Mouse (Mus musculus) layer of hippocampus, adult 9-11 months (tissue): ENCODE measurements around the gene Jsrp1.

Source experiments
- DNase-seq: peaks from one replicate; pipeline ENCODE4 v3.0.0; 2022

The Jsrp1 gene

DNA sequence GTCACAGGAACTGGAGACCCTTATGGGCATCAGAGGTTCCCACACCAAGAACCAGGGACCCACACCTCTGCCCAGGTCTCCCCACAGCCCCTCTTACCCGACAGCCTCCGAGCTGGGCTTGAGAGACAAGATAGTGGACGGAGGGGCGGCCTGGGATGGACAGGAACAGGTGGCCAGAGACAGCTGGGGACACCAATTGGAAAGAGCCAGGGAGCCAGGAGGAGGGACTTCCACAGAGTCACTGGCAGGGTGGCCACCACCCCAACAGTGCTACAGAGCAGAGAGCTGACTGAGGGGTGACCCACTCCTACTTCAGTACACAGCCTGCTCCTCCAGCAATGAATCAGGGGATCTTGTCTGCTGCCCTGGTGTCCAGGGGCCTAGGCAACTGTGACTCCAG lies at the start of gene Jsrp1:
Jsrp1 (minus strand) TSS at position 133 of the 400 bp plus-strand sequence.
- no peak for DNase-seq

DNA sequence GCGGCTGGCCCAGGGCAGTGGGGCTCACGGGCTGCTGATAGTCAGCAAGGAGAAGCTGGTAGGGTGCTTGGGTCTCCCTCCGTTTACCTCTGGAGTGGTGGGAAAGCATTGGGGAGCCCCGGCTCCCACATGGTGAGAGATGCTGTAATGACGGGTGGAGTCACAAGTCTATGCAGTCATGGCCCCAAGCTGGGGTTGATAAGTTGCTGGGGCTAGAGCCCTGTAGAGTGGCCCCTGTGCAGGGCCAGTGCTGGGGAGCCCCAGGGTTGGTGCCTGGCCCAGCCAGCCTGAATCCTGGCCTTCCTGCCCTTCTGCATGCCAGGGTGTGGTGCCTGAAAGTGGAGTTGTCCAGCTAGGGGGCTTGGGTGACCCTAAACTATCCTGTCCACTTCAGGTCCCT lies 49.0 kb upstream of the Jsrp1 start:
- DNase-seq: no peak

DNA sequence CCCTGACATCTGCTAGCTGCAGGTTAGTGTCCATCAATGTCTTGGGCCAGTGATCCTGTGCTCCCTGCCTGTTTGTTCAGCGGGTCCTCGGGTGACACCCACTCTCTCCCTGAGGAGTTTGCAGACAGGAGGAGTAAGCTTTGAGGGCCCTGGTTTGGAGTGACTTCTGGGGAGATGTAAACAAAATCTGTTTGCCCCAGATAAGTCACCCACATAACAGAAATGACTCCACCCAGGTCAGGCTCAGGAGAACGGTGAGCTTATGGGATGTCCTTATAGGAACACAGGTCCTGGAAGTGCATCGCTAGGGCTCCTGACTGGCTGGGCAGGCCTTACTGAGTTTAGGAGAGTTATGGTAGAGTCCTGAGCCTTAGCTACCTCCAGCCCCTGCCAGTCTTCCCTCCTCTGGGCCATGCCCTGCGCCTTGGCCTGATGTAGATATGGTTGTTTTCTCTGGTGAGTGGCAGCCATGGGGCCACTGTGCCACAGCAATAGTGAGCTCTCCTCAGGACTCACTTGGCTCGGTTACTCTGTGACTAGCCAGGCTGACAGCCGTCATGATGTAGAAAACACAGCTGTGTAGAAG lies 45.1 kb upstream of the Jsrp1 start:
- no peak for DNase-seq

DNA sequence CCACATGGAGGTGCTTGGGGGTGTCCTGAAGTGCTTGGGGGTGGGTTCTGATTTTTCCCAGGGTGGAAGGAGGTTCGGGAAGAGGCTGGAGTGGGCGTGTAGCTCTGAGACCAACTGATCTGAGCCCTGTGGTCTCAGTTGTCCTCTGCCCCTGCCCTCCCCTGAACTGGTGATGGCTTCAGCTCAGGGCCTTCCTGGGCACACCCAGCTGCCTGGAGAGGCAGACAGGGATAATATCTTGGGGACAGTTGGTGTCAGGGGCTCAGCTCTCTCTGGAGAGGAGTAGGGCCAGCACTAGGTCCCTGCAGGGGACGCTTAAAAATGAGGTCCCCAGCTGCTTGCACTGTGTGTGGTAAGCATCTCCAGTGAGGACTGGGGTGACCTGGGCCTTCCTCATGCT lies 44.5 kb upstream of the Jsrp1 start:
- DNase-seq: no peak

DNA sequence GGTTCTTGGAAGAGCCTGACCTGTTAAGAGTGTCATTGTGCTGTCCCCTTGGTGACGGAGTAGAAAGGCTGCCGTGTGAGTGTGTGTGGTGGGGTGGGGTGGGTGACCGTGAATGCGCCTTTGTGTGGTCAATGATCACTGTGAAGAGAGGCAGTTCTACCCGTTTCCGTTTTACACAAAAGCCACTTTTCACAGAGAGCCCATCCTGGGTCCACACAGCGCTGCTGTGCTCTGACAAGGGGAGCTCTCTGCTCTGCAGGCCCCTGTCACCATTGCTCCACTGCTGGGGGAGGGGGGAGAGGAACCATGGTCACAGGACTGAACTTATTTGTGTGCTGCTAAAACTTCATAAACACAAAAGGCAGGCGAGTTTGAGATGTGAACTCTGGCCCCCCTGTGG lies 44.1 kb upstream of the Jsrp1 start:
- peak; percentile 80 for DNase-seq

DNA sequence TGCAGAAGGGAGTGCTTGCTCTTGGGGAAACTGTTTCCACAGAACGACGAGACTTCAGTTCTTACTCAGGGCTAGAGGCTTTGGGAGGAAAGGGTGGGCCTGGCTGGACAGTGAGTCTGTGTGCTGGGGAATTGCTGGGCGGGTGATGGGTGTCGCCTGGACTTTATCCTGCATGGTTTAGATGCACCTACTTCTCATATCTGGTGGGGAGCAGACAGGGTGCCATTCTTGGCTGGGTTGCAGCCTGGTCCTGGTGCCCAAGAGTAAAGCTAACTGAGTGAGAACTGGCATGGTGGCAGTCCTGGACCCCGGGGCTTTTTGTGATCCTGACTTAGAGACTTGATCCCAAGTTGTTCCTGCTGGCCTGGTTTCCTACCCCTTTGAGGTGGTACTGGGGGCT lies 43.6 kb upstream of the Jsrp1 start:
- DNase-seq: no peak

DNA sequence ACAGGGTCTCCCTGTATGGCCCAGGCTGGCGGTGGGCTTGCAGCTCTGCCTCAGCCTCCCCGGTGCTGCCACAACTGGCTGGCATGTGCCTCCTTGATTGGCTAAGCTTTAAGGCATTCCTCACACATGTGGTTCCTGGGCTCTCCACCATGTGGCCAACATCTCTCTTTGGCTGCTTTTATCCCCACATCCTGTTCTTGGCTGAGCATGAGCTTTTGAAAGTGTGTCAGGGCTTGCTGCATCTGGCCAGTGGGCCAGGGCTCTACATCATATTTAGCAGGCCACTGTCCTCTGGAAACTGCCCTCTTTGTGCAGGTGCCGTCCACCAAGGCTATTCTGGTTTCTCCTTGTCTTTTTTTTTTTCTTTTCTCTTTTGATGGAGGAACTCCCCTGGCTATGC lies 43.0 kb upstream of the Jsrp1 start:
- no peak for DNase-seq

DNA sequence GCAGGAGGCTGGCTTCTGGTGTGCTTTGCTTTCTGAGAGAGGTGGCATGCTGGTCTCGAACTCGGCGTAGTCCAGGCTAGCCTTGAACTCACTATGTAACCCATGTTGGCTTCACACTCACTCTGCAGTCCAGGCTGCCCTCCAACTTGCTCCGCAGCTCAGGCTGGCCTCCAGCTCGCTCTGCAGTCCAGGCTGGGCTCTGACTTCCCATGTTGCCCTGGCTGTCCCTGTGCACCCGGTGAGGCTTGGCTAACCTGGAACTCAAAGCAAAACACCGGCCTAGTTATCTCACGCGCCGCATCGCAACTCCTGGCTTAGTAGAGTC lies 42.4 kb upstream of the Jsrp1 start:
- DNase-seq: no peak

DNA sequence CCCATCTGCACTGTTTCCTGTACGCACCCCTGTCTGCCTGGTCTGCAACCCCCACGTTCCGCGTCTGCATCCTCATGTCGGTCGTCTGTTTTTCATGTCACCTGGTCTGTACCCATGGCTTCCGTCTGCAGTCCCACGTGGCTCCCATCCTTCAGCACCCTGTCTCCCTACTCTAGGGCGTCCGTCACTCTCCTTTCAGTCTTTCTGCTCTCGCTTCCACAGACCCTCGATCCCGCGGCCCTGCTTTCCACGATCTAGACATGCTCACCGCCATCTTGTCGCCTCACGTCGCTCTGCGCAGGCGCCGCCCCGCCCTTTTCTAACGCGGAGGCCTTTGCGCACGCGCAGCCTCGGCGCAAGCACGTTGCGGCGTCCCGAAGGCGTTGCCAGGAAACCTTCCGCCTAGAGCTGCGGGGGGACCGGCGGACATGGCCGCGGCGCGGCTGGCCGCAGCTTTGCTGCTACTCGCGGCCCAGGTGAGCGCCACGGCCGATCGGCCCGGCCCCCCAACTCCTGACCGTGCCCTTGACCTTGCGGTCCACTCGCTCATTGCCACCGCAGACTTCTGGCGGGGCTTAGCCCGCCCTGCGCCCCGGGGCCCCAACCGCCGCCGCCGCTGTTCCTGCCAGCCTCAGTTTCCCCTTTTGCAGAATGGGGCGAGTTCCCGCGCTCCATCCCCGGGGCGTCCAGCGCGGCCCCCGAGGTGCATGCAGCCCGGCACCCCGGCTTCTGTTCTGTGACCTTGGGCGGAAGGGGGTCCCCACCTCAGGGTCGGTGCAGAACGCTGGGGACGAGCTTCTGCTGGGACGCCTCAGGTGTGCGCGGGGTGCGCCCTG lies 41.8 kb upstream of the Jsrp1 start, which contains the start of the genes Lsm7 and Sppl2b:
Lsm7 (minus strand) TSS at position 297 of the 836 bp plus-strand sequence.
Sppl2b (plus strand) TSS at position 363 of the 836 bp plus-strand sequence.
- peak; percentile 94 for DNase-seq

DNA sequence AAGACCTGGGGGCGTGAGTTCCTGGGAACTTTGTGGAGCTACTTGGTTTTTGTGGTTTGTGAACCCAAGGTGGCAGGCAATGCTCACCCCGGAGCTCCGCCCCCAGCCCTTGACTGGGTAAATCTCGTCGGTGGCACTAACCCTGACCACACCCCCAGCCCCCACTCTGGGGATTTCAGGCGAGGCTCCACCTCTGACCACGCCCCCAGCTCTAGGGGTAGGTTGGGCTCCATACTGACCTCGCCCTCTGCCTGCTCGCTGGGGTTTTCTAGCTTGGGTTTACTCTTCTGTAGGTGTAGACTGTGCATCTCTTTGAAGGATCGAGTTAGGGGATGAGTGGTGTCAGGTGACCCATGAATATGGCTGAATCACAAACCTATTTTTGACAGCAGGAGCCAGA lies 35.3 kb upstream of the Jsrp1 start:
- DNase-seq: no peak

DNA sequence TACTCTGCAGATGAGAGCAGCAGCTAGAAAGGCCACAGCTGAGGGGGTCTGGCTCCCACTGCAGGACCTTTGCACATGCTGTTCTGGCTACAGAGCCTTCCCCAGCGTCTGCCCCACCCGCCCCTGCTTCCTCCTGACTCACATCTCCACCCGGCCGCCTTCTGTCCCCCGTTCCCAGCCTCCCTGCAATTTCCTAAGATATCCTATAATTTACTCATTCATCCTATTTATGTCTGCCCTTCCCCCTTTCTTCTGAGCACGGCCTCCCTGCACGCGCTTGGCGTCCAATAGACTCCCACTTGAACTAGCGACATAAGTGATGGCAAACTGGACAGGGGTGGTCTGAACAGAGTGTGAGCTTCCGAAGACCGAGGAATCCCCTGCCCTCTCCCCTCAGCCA lies 32.4 kb upstream of the Jsrp1 start:
- DNase-seq: peak; percentile 56

DNA sequence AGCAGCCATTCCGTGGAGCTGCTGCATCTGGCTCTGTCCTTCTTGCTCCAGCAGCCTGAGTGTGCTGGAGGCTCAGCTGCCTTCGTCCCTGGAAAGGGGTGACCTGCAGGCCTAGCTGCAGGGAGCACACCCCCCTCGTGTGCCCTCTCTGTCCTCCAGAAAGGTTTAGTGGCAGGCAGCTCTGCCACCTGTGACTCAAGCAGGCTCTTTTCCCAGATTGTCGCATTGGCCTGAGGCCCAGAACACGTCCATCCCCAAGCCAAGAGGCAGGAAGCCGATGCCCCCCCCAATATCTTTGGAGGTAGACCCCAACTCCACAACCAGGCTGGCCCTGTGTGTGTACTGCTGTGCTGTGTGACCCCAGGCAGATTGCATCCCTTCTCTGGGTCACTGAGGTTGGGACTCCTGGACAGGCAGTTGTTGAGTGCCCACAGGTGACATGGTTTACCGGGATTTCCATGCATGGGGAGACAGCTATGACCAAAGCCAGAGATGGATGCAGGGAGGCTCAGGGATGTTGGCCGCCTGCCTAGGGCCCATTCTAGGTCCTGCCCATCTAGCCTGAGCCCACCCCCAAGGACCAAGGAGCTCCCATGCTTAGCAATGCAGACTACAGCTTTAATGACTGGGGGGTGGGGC lies 31.9 kb upstream of the Jsrp1 start:
- DNase-seq: no peak

DNA sequence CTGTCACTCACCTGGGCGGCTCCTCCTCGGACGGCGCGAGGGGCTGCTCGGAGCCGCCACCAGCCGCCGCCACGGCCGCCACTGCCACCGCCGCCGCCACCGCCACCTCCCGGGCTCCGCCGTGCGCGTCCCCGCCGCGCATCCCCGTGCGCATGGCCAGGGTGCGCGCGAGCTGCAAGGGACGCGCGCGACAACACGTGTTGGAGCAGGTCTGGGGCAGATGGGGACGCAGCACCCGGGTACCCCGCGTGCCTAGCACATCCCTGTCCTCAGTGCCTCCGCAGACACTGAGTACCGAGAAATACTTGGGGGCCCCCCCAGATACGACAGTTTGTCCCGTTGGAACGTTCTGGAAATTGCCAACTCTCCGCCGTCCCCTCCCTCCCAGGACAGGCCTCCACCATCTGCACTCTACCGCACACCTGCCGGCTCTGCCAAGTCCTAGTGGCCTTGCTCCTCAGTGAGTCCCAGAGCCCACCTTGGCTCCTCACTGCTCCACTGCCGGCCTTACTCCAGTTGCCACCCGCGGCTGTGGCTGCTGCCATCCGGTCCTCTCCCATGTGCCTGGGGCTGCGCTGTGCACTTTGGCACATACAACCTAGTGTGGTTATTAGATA lies 30.7 kb upstream of the Jsrp1 start, which contains the start of gene Lingo3:
Lingo3 (minus strand) TSS at position 109 of the 617 bp plus-strand sequence.
- peak; percentile 57 for DNase-seq

DNA sequence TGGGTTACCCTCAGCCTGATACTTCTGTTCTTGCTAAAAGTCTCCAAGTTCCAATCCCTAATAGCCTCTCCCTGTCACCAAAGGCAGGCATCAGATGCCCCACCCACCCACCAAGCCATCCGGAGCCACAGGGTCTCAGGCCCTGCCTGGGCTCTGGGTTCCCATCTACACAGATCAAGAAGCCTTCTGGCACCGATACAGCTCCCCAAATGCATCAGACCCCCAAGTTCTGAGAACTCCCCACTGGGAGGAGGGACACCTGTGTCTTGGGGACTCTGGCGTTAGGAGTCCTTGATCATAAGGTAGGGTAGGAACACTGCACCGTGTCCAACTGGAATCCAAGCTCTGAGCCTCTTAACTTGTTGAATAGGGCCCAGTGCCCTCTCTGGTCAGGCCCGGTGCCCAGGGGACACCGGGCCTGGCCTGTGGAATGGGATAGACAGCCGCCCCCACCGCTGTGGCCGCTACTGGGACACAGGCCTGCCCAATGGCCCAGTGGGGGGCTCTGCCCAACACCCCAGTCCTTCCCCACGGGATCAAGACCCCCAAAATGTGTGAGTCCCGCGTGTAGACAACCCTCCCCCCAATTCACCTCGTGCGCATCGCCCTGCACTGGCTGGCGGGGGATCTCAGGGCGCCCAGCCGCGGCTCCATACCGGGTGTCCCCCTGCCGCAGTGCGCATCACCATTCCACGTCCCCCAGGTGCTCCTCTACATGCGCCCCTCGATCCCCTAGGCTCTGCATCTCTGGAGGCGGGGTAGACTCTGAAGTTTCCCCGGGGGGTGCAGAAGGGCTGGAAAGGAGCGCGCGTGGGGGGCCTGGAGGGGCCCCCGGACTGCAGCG lies 30.0 kb upstream of the Jsrp1 start:
- no peak for DNase-seq

DNA sequence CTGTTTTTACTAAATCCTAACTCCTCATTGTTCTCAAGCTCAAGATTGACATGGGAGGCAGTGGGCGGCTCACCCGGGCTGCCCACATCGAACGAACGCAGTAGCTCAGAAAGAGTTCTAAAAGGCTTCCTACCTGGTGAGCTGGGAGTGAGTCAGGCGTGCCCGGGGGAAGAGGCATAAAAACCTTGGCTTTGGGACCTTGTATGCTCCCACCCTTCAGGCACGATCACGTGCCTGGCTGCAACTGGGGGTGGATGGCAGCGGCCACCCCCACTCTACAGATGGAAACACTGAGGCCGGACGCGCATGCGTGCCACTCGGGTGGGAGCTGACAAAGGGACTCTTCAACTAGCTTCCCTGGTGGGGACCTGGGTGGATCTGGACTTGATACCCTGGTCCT lies 29.0 kb upstream of the Jsrp1 start:
- DNase-seq: no peak

DNA sequence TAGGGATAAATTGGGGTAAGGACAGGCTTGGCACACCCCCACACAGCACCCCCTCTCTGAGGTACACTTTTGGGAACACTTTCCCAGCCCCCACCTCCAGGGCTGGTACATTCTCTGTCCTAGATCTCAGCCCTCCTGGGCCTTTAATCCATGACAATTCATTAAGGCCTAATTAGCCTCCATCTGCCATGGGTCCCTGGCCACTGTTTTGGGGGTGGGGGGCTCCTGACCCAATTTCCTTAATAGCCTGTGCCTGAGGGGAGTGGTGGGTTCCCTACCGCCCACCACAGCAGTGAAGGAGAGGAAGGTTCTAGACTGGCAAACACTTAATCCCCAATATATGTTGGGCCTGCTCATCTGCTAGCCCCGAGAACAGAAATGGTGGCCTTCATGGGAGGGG lies 28.4 kb upstream of the Jsrp1 start:
- DNase-seq: no peak

DNA sequence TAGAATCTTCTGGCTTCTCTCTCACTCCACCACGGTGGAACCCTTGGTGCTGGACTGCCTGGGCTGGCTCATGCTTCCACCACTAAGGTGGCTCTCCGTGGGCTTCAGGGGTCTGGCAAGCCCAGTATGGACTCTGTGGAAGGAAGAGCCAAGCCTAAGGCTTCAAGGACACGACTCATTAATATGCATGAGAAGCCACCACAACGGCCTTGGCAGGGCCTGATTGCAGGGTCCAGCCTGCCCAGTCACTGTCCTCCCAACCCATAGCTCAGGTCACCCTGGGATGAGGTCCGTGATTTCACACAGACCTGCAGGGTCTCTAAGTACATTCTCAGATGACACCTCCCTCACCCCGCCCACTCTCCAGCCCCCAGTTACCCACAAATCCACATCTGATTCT lies 26.6 kb upstream of the Jsrp1 start:
- no peak for DNase-seq

DNA sequence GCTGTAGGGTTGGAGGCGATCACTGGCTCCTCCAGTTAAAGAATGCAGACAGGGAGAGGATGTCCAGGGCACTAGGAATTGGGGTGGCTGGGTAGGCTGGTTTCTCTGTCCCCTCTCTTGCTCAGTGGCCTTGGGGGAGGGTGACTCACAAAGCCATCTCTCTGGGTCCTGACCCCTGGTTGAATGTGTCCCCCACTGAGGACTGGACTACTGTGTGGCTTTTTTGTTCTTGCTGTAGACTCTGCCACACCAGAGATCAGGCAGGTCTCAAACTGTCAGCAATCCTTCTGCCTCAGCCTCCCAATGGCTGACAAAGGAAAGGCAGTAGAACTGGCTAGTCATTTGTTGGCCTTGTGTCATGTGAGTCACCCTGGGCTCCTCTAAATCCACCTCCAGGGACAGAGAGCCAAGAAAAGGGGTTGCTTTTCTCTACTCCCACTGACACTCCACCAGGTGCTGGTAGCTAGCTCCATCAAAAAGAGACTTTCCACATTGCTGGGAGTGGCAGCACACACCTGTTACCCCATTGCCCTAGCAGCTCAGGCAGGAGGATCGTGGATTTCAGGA lies 25.1 kb upstream of the Jsrp1 start:
- DNase-seq: no peak

DNA sequence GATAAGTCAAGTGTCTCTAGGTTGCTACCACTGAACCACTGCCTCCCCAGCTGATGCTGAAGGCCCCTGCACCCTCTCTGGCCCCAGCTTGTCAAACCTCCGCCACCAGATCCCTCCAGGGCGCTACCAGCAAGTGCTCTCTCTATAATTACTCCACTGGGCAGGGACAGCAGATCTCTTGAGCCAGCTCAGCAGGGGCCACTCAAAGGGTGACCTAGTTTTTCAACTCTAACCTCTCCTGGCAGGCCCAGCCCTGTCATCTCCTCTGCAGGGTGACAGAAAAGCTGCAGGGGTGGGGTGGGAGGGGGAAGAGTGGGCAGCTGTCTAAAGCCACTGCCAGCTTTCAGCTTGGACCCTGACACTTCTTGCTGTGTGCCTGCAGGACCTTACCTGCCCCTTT lies 24.5 kb upstream of the Jsrp1 start:
- no peak for DNase-seq

DNA sequence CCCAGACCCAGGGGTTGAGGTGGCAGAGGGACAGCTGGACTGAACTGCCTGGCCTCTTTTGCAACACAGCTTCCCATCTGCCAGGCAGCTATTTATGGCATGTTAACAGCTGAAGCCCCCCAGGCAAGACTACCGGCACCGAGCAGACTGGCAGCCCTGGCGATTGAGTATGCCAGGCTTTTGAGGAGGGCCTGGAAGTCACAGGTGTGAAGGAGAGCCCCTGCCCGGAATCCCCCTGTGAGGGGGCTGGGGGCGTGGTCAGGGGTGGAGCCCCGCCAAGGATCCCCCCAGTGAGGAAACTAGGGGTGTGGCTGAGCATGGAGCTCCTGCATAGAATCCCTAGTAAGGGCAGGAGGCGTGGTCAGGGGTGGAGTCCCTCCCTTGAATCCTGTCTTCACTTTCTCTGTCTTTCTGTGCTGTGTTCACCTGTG lies 23.7 kb upstream of the Jsrp1 start:
- DNase-seq: no peak

DNA sequence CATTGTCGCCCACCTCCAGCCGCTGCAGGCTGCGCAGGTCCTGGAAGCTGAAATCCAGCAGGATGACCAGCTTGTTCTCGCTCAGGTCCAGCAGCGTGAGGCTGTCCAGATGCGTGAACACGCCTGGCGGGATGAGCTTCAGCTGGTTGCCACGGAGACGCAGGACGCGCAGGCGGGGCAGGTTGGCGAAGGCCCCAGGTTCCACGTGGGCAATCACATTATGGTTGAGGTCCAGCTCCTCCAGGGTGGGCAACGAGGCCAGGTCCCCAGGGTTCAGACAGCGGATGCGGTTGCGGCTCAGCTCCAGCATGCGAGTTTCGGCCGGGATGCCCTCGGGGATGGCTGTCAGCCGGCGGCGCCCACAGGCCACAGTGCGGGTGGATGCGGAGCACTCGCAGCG lies 22.3 kb upstream of the Jsrp1 start:
- no peak for DNase-seq

DNA sequence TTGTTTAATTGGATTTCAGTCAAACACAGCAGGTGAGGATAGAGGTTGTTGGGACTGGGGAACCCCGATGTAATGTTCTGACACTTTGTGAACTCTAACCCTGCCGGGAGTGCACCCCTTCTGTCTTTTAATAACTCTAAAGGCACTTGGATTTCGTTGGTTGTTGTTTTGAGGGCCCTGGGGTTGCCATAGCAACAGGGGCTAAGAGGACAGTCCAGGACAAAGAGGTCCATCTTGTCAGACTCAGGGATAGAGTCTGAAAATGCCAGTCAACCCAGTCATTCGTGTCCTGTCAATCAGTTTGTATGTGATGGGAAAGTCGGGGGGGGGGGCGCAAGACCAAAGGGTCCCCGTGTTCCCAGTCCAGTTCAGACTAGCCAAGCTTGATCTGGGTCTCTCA lies 19.5 kb upstream of the Jsrp1 start:
- no peak for DNase-seq
